Mouse (Mus musculus) forebrain, embryonic 12.5 days (tissue): Measurements from ENCODE around the gene Atraid. TPM values are rescaled to one million over a fixed set of nuclear protein-coding genes. Genes with fewer than 3 reads are reported as not detected.

Source experiments
- ATAC-seq: fragments of 200-750 bp; cut with Nextera tagmentation; 2 replicates; pipeline ENCODE4 v1.8.0; 2017; ENCODE audit warnings: moderate TSS enrichment; ENCODE audit not compliant: low FRiP score
- H3K27ac ChIP-seq: fragments of 300-500 bp; sonication (generic); 2 replicates; pipeline ENCODE4 v1.5.1; 2016; ENCODE audit warnings: mild to moderate bottlenecking
- H3K27me3 ChIP-seq: fragments of 300-500 bp; sonication (generic); 2 replicates; pipeline ENCODE4 v1.6.1; 2016; ENCODE audit warnings: mild to moderate bottlenecking
- H3K36me3 ChIP-seq: fragments of 300-500 bp; sonication (generic); replicated peaks from 2 replicates; pipeline ENCODE4 v1.6.1; 2016; ENCODE audit warnings: mild to moderate bottlenecking
- H3K4me1 ChIP-seq: fragments of 300-500 bp; sonication (generic); 2 replicates; pipeline ENCODE4 v1.6.1; 2016
- H3K4me2 ChIP-seq: fragments of 300-500 bp; sonication (generic); 2 replicates; pipeline ENCODE4 v1.6.1; 2016; ENCODE audit warnings: mild to moderate bottlenecking, moderate library complexity
- H3K4me3 ChIP-seq: fragments of 300-500 bp; sonication (generic); replicated peaks from 2 replicates; pipeline ENCODE4 v1.5.1; 2016; ENCODE audit warnings: mild to moderate bottlenecking
- H3K9ac ChIP-seq: fragments of 300-500 bp; sonication (generic); 2 replicates; pipeline ENCODE4 v1.6.1; 2016; ENCODE audit warnings: mild to moderate bottlenecking
- H3K9me3 ChIP-seq: fragments of 300-500 bp; sonication (generic); 2 replicates; pipeline ENCODE4 v1.6.1; 2016
- WGBS: fragments of 180-500 bp; shearing (Covaris S2); methylation state at CpG from one replicate; pipeline ENCODE4 v1.1.7; 2016; 5-methylcytosine and 5-hydroxymethylcytosine counted together
- polyA plus RNA-seq: library from polyadenylated mRNA; unstranded; fragments of >200 nt; fragmentation: Nextera tagmentation; extraction: Ambion mirVana; gene quantifications from 2 replicates; pipeline ENCODE4 v1.2.1, GENCODE M21; 2016

The Atraid gene
- polyA plus RNA-seq, 1 experiment from 2014 or later, result 96.6 TPM

- no peak for ATAC-seq
- WGBS, result 97% methylated on average over 3 of the region's 3 CpGs
- H3K27me3 ChIP-seq, result no peaks in the 10 kb centered on the region
These were observed 21.7 kb downstream of the Atraid start for GRCm38 (mm10) chr5:31069810-31070209.

GRCm38 (mm10) chr5:31071059-31071458 lies 22.9 kb downstream of the Atraid start:
- H3K4me2 ChIP-seq, result no peak overlapping the region
- H3K36me3 ChIP-seq, result peaks cover 99% of the 10 kb centered on the region
- no peak for ATAC-seq
- H3K27ac ChIP-seq, result no peak overlapping the region
- H3K27me3 ChIP-seq, result no peaks in the 10 kb centered on the region
- 90% methylated on average over 2 of the region's 2 CpGs for WGBS
- no peaks in the 10 kb centered on the region for H3K4me1 ChIP-seq
- no peaks in the 10 kb centered on the region for H3K9me3 ChIP-seq
- H3K9ac ChIP-seq, result no peak overlapping the region
- H3K4me3 ChIP-seq, result no peak overlapping the region

More at GRCm38 (mm10) chr5:31069810-31070209, 21.7 kb downstream of the Atraid start:
- no peak overlapping the region for H3K9ac ChIP-seq
- no peaks in the 10 kb centered on the region for H3K9me3 ChIP-seq
- H3K4me1 ChIP-seq, result no peaks in the 10 kb centered on the region
- peaks cover 97% of the 10 kb centered on the region for H3K36me3 ChIP-seq
- no peak overlapping the region for H3K27ac ChIP-seq
- H3K4me2 ChIP-seq, result no peak overlapping the region
- no peak overlapping the region for H3K4me3 ChIP-seq

GRCm38 (mm10) chr5:31071821-31072220 lies 23.7 kb downstream of the Atraid start:
- ATAC-seq, result no peak
- Histone ChIP-seq H3K27me3 (no peaks in the 10 kb centered on the region), H3K4me2 (no peak overlapping the region), H3K9ac (no peak overlapping the region), H3K4me3 (no peak overlapping the region), H3K27ac (no peak overlapping the region), H3K4me1 (no peaks in the 10 kb centered on the region), H3K36me3 (peaks cover 100% of the 10 kb centered on the region), H3K9me3 (no peaks in the 10 kb centered on the region)
- WGBS, result 95% methylated on average over 11 of the region's 11 CpGs

GRCm38 (mm10) chr5:31073176-31073575 lies 25.1 kb downstream of the Atraid start:
- Histone ChIP-seq H3K9me3 (no peaks in the 10 kb centered on the region), H3K4me1 (no peaks in the 10 kb centered on the region), H3K4me3 (no peak overlapping the region), H3K9ac (no peak overlapping the region), H3K27me3 (no peaks in the 10 kb centered on the region), H3K36me3 (peaks cover 100% of the 10 kb centered on the region), H3K4me2 (no peak overlapping the region), H3K27ac (no peak overlapping the region)
- 90% methylated on average over 12 of the region's 12 CpGs for WGBS
- no peak for ATAC-seq

- Histone ChIP-seq H3K9ac (no peak overlapping the region), H3K4me2 (no peak overlapping the region), H3K9me3 (no peaks in the 10 kb centered on the region), H3K27me3 (no peaks in the 10 kb centered on the region), H3K4me3 (no peak overlapping the region), H3K36me3 (peaks cover 78% of the 10 kb centered on the region), H3K4me1 (no peaks in the 10 kb centered on the region), H3K27ac (no peak overlapping the region)
- ATAC-seq, result no peak
- WGBS, result 92% methylated on average over 13 of the region's 13 CpGs
These were observed 28.2 kb downstream of the Atraid start for GRCm38 (mm10) chr5:31076346-31076745.

GRCm38 (mm10) chr5:31080059-31080794 lies 32.1 kb downstream of the Atraid start:
- H3K36me3 ChIP-seq, result peaks cover 39% of the 10 kb centered on the region

GRCm38 (mm10) chr5:31080795-31081164 lies 32.7 kb downstream of the Atraid start:
- 72% methylated on average over 3 of the region's 3 CpGs for WGBS
- peaks cover 33% of the 10 kb centered on the region for H3K36me3 ChIP-seq
- no peak overlapping the region for H3K4me3 ChIP-seq
- no peaks in the 10 kb centered on the region for H3K9me3 ChIP-seq
- peaks cover 10% of the 10 kb centered on the region for H3K4me1 ChIP-seq
- no peak overlapping the region for H3K4me2 ChIP-seq
- ATAC-seq, result no peak
- no peak overlapping the region for H3K27ac ChIP-seq
- peaks cover 11% of the 10 kb centered on the region; the same call in 1 of the 2 replicates for H3K27me3 ChIP-seq
- no peak overlapping the region for H3K9ac ChIP-seq

More at GRCm38 (mm10) chr5:31080059-31080794, 32.1 kb downstream of the Atraid start:
- Histone ChIP-seq H3K27me3 (peaks cover 10% of the 10 kb centered on the region; the same call in 1 of the 2 replicates), H3K9ac (no peak overlapping the region), H3K9me3 (no peaks in the 10 kb centered on the region), H3K4me2 (no peak overlapping the region), H3K27ac (no peak overlapping the region), H3K4me1 (peaks cover 10% of the 10 kb centered on the region), H3K4me3 (no peak overlapping the region)
- WGBS, result 81% methylated on average over 13 of the region's 13 CpGs
- ATAC-seq, result no peak

GRCm38 (mm10) chr5:31081386-31081785 lies 33.3 kb downstream of the Atraid start:
- WGBS, result 71% methylated on average over 3 of the region's 3 CpGs
- no peak overlapping the region for H3K4me2 ChIP-seq
- no peak overlapping the region for H3K9ac ChIP-seq
- H3K27ac ChIP-seq, result no peak overlapping the region
- no peak overlapping the region for H3K4me3 ChIP-seq
- peaks cover 12% of the 10 kb centered on the region for H3K4me1 ChIP-seq
- H3K36me3 ChIP-seq, result peaks cover 27% of the 10 kb centered on the region
- no peak for ATAC-seq
- peaks cover 17% of the 10 kb centered on the region; the same call in 1 of the 2 replicates for H3K27me3 ChIP-seq
- H3K9me3 ChIP-seq, result no peaks in the 10 kb centered on the region

- Histone ChIP-seq H3K27me3 (peaks cover 22% of the 10 kb centered on the region; the same call in 1 of the 2 replicates), H3K4me3 (no peak overlapping the region), H3K27ac (no peak overlapping the region), H3K9ac (no peak overlapping the region), H3K4me2 (no peak overlapping the region), H3K9me3 (no peaks in the 10 kb centered on the region), H3K4me1 (peaks cover 13% of the 10 kb centered on the region), H3K36me3 (peaks cover 18% of the 10 kb centered on the region)
- 9% methylated on average over 5 of the region's 5 CpGs for WGBS
- 0 out of 2 replicates have a peak, but pooled peaks have one; percentile 32 for ATAC-seq
These were observed 34.2 kb downstream of the Atraid start for GRCm38 (mm10) chr5:31082355-31082754.

GRCm38 (mm10) chr5:31082935-31083625 lies 35.0 kb downstream of the Atraid start:
- WGBS, result 47% methylated on average over 12 of the region's 12 CpGs
- H3K9ac ChIP-seq, result no peak overlapping the region
- peaks cover 13% of the 10 kb centered on the region for H3K4me1 ChIP-seq
- no peak overlapping the region for H3K4me2 ChIP-seq
- H3K27ac ChIP-seq, result 0 out of 2 replicates have a peak overlapping the region, but pooled peaks have one; percentile 47
- peaks cover 10% of the 10 kb centered on the region for H3K36me3 ChIP-seq
- no peak overlapping the region for H3K4me3 ChIP-seq
- ATAC-seq, result no peak
- H3K9me3 ChIP-seq, result no peaks in the 10 kb centered on the region
- H3K27me3 ChIP-seq, result peaks cover 29% of the 10 kb centered on the region

- ATAC-seq, result peak; percentile 67
- H3K36me3 ChIP-seq, result 0 out of 2 replicates have a peak, but pooled peaks cover 3% of the 10 kb centered on the region
- H3K9me3 ChIP-seq, result no peaks in the 10 kb centered on the region
- no peak overlapping the region for H3K9ac ChIP-seq
- H3K4me3 ChIP-seq, result no peak overlapping the region
- peaks cover 38% of the 10 kb centered on the region for H3K27me3 ChIP-seq
- H3K27ac ChIP-seq, result 0 out of 2 replicates have a peak overlapping the region, but pooled peaks have one; percentile 47
- no peak overlapping the region for H3K4me2 ChIP-seq
- peaks cover 13% of the 10 kb centered on the region for H3K4me1 ChIP-seq
- 2% methylated on average over 8 of the region's 8 CpGs for WGBS
These were observed 35.8 kb downstream of the Atraid start for GRCm38 (mm10) chr5:31083949-31084348.

- 36% methylated on average over 7 of the region's 7 CpGs for WGBS
- no peak overlapping the region for H3K27ac ChIP-seq
- no peak overlapping the region for H3K4me2 ChIP-seq
- H3K9me3 ChIP-seq, result no peaks in the 10 kb centered on the region
- peaks cover 64% of the 10 kb centered on the region for H3K27me3 ChIP-seq
- no peak overlapping the region for H3K9ac ChIP-seq
- no peaks in the 10 kb centered on the region for H3K36me3 ChIP-seq
- no peak overlapping the region for H3K4me3 ChIP-seq
- no peak for ATAC-seq
- H3K4me1 ChIP-seq, result peaks cover 13% of the 10 kb centered on the region
These were observed 38.5 kb downstream of the Atraid start for GRCm38 (mm10) chr5:31086606-31087005.
